Mouse (Mus musculus) gonadal fat pad, adult 2 months (tissue): ENCODE measurements around the gene Dclk3. TPM values are rescaled to one million over a fixed set of nuclear protein-coding genes. Genes with fewer than 3 reads are reported as not detected.

Experiments used
- DNase-seq: peaks from one replicate; pipeline ENCODE4 v3.0.0-alpha.2; 2012; ENCODE audit warnings: low read depth
- polyA plus RNA-seq: library from polyadenylated mRNA; depleted of rRNA; stranded (reverse); fragments of >200 nt; gene quantifications from 2 replicates; pipeline ENCODE4 v1.2.3, GENCODE M21; 2012; rRNA removed

Dclk3 gene
- polyA plus RNA-seq, 1 experiment, result 5.2 TPM

- no peak for DNase-seq
Measured at GRCm38 (mm10) chr9:111486645-111487477, 48.0 kb downstream of the Dclk3 start.

GRCm38 (mm10) chr9:111490583-111490982, 51.7 kb downstream of the Dclk3 start:
- no peak for DNase-seq

- no peak for DNase-seq
Measured at GRCm38 (mm10) chr9:111491280-111491679, 52.4 kb downstream of the Dclk3 start.

GRCm38 (mm10) chr9:111493490-111493889, 54.6 kb downstream of the Dclk3 start:
- no peak for DNase-seq

- DNase-seq, result no peak
Measured at GRCm38 (mm10) chr9:111495561-111495960, 56.7 kb downstream of the Dclk3 start.

GRCm38 (mm10) chr9:111497074-111497811, 58.4 kb downstream of the Dclk3 start:
- DNase-seq, result no peak

- DNase-seq, result no peak
Measured at GRCm38 (mm10) chr9:111500211-111500610, 61.3 kb downstream of the Dclk3 start.

- DNase-seq, result no peak
Measured at GRCm38 (mm10) chr9:111506075-111506474, 67.2 kb downstream of the Dclk3 start.

- no peak for DNase-seq
Measured at GRCm38 (mm10) chr9:111514586-111515473, 75.9 kb downstream of the Dclk3 start.

- no peak for DNase-seq
Measured at GRCm38 (mm10) chr9:111515536-111515935, 76.7 kb downstream of the Dclk3 start.

GRCm38 (mm10) chr9:111522226-111522625, 83.3 kb downstream of the Dclk3 start:
- DNase-seq, result no peak

- DNase-seq, result no peak
Measured at GRCm38 (mm10) chr9:111523111-111523510, 84.2 kb downstream of the Dclk3 start.

- DNase-seq, result no peak
Measured at GRCm38 (mm10) chr9:111523871-111524270, 85.0 kb downstream of the Dclk3 start.

- no peak for DNase-seq
Measured at GRCm38 (mm10) chr9:111534744-111535423, 96.0 kb downstream of the Dclk3 start.

- no peak for DNase-seq
Measured at GRCm38 (mm10) chr9:111535445-111536064, 96.7 kb downstream of the Dclk3 start.

Other genes with a start within 250 kb of the Dclk3 start
- gene Mlh1, start 167.3 kb upstream of the Dclk3 start, polyA plus RNA-seq, result 20.3 and 24.6 TPM in 2 replicates
- 13.1 and 16.3 TPM in 2 replicates for gene Epm2aip1, start 167.2 kb upstream of the Dclk3 start, polyA plus RNA-seq
- 35.7 and 58.7 TPM in 2 replicates for gene Trank1, start 127.3 kb upstream of the Dclk3 start, polyA plus RNA-seq